Mouse (Mus musculus) heart, adult 2 months (tissue): ENCODE measurements around the gene Cacng3.

Experiments
- CTCF ChIP-seq: fragments of 200-600 bp; IDR thresholded peaks from 2 replicates; pipeline ENCODE4 v1.8.1; 2022; ENCODE audit warnings: antibody characterized with exemption, mild to moderate bottlenecking, moderate library complexity
- POLR2A ChIP-seq: fragments of 200-500 bp; IDR thresholded peaks from 2 replicates; pipeline ENCODE4 v1.6.1; 2011; ENCODE audit warnings: mild to moderate bottlenecking, low read depth, low read length, control low read depth; ENCODE audit not compliant: insufficient read depth

GRCm38 (mm10) chr7:122631151-122631550, 39.1 kb upstream of the Cacng3 start:
- TF ChIP-seq POLR2A = no peak
- no peak for TF ChIP-seq CTCF
